25 mouse cellular contexts compared by ENCODE assay signal in the genomic region with DNA sequence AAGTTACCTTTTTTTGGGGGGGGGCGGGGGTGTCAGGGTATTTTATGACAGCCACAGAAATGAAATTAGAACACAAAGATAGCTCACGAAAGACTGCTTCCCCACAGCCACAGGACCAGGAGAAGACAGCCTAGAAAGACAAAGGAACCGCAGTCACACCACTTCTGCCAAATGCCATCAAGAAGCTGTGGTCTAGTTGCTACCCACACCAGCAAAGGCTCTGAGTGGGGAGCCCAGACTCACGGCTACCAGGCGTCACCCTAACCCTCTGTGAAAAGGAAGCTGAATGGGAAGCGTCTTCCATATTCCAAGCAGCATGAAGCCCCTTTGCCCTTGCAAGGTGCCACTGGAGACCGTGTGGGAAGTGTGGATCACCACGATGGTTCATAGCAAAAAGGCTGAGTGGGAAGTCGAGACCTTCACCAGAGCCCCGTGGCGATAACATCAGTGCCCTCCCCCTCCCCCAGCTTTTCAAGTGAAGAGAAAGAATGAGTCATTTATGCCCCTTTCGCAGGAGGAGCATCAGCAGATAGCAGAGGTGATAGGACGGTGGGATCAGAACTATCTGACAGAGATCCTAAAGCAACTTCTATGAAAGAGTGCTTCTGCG.
DNase-seq lines count a peak whose midpoint lies in the region; ATAC-seq lines count a peak whose summit lies in the region.
"Had no signal": no experiment of that assay in that cellular context is flagged by ENCODE, and none has a peak within 500 bp of the region (broad histone marks: within the 10 kb centered on the region; RNA-seq: fewer than 3 reads in every experiment).

No protein-coding gene starts in this region.

- intact Hi-C loops in left cerebral cortex, postnatal 25 days (cut with DNase I): no loop called here

- H3K36me3 ChIP-seq in midbrain, embryonic 14.5 days (ENCODE audit: control insufficient read depth, insufficient read depth, low read length): no peaks in the 10 kb centered on the region
- H3K36me3 ChIP-seq: G1E; heart, embryonic 12.5 days; hindbrain, embryonic 10.5 days; liver, embryonic 13.5 days had no signal

- no peak overlapping the region for H3K9ac ChIP-seq in midbrain, embryonic 14.5 days (replicated peaks; ENCODE audit: low read length)
- H3K9ac ChIP-seq: heart, embryonic 12.5 days; liver, embryonic 13.5 days had no signal

- no peak overlapping the region for H3K4me2 ChIP-seq in midbrain, embryonic 14.5 days (ENCODE audit: low read length)
- H3K4me2 ChIP-seq: heart, embryonic 12.5 days; liver, embryonic 13.5 days had no signal

- no peak overlapping the region for H3K27ac ChIP-seq in midbrain, embryonic 14.5 days (replicated peaks; ENCODE audit: low read depth, low read length)
- H3K27ac ChIP-seq: hindbrain, embryonic 10.5 days; liver, embryonic 13.5 days had no signal

- 89% methylated on average over 14 of the region's 14 CpGs for WGBS in midbrain, embryonic 14.5 days

- peak; percentile 78 for ATAC-seq in CD4-positive, CD25-positive, alpha-beta regulatory T cell, adult 4 months
- ATAC-seq in granulocyte monocyte progenitor cell, adult 5-6 weeks (replicated peaks; ENCODE audit: poor library complexity, severe bottlenecking): peak; percentile 56
- no peak for ATAC-seq in midbrain, embryonic 14.5 days (ENCODE audit: low FRiP score, low TSS enrichment)
- ATAC-seq: forebrain, embryonic 14.5 days; hindbrain, embryonic 16.5 days; intestine, postnatal 0 days; Patski had no signal

- H3K4me1 ChIP-seq in midbrain, embryonic 14.5 days (ENCODE audit: control insufficient read depth, insufficient read depth, low read length): no peaks in the 10 kb centered on the region
- H3K4me1 ChIP-seq: heart, embryonic 12.5 days; liver, embryonic 13.5 days had no signal

- H3K9me3 ChIP-seq in midbrain, embryonic 14.5 days (ENCODE audit: control insufficient read depth, low read length): no peaks in the 10 kb centered on the region
- H3K9me3 ChIP-seq: G1E; liver, embryonic 13.5 days had no signal

- H3K4me3 ChIP-seq in midbrain, embryonic 14.5 days (replicated peaks; ENCODE audit: low read depth, low read length): no peak overlapping the region
- H3K4me3 ChIP-seq: heart, embryonic 12.5 days; hindbrain, embryonic 10.5 days; liver, embryonic 13.5 days had no signal

- DNase-seq in naive thymus-derived CD4-positive, alpha-beta T cell, adult 2 months (ENCODE audit: low read depth): peak; percentile 55
- no peak for DNase-seq in midbrain, embryonic 14.5 days
- no peak for DNase-seq in left cerebral cortex, postnatal 25 days (ENCODE audit: low spot score in 2 of 2)
- DNase-seq in layer of hippocampus, adult 11-12 months (ENCODE audit: low spot score): no peak
- DNase-seq in frontal cortex, postnatal 10 days (ENCODE audit: low spot score in 2 of 2): no peak
- DNase-seq: adrenal gland, postnatal 10 days; cerebellum, adult 8-10 months; cerebellum, postnatal 36 days; embryo, embryonic 11 days; gastrocnemius, postnatal 10 days; heart, adult 18-20 months; heart, postnatal 10 days; kidney, postnatal 25 days; liver, embryonic 13.5 days; lung, adult 2 months; right cerebral cortex, postnatal 14 days had no signal

- H3K27me3 ChIP-seq in midbrain, embryonic 14.5 days (ENCODE audit: control insufficient read depth, insufficient read depth, low read length): no peaks in the 10 kb centered on the region
- H3K27me3 ChIP-seq: heart, embryonic 12.5 days; liver, embryonic 13.5 days; Patski had no signal
